Mouse (Mus musculus): ENCODE data around the gene Alpk1.
A peak's percentile ranks its signal among the peaks of the same experiment; 100 is the strongest.

The Alpk1 gene

GRCm38 (mm10) chr3:127630190-127630589 is 150.1 kb downstream of the Alpk1 start:
- DNase-seq (ENCODE audit: low spot score): no peak

GRCm38 (mm10) chr3:127628311-127629184 is 151.8 kb downstream of the Alpk1 start:
- DNase-seq (ENCODE audit: low spot score): no peak

GRCm38 (mm10) chr3:127627956-127628310 is 152.4 kb downstream of the Alpk1 start:
- no peak for DNase-seq (ENCODE audit: low spot score)

- DNase-seq (ENCODE audit: low spot score): peak; percentile 49
Measured at GRCm38 (mm10) chr3:127627151-127627955, 153.0 kb downstream of the Alpk1 start.

GRCm38 (mm10) chr3:127626524-127626923 is 153.8 kb downstream of the Alpk1 start:
- no peak for DNase-seq (ENCODE audit: low spot score)

GRCm38 (mm10) chr3:127625701-127626399 is 154.5 kb downstream of the Alpk1 start:
- DNase-seq (ENCODE audit: low spot score): peak; percentile 63

GRCm38 (mm10) chr3:127625296-127625695 is 155.0 kb downstream of the Alpk1 start:
- DNase-seq (ENCODE audit: low spot score): peak; percentile 91
